Mouse (Mus musculus): ENCODE data around the gene Msh5.

Gene Msh5

GRCm38 (mm10) chr17:35046681-35047455, at the start of gene Msh5:
Gene Msh5 (minus strand): TSS chr17:35046745.
- peak; percentile 99 for DNase-seq

GRCm38 (mm10) chr17:35094475-35095365, 48.2 kb upstream of the Msh5 start:
- no peak for DNase-seq

GRCm38 (mm10) chr17:35092403-35093198, 46.1 kb upstream of the Msh5 start:
- no peak for DNase-seq

GRCm38 (mm10) chr17:35090166-35090932, 43.8 kb upstream of the Msh5 start:
- DNase-seq, result peak; percentile 68

GRCm38 (mm10) chr17:35088825-35089644, 42.5 kb upstream of the Msh5 start, which contains the start of gene Abhd16a:
Gene Abhd16a (plus strand): TSS chr17:35089263.
- DNase-seq, result peak; percentile 94

GRCm38 (mm10) chr17:35088151-35088550, 41.6 kb upstream of the Msh5 start:
- no peak for DNase-seq

GRCm38 (mm10) chr17:35085208-35085865, 38.8 kb upstream of the Msh5 start, which contains the start of gene Ly6g6f:
Gene Ly6g6f (minus strand): TSS chr17:35085610.
- DNase-seq, result no peak

- DNase-seq, result no peak
Measured at GRCm38 (mm10) chr17:35083929-35084497, 37.5 kb upstream of the Msh5 start.

- no peak for DNase-seq
Measured at GRCm38 (mm10) chr17:35082841-35083576, 36.5 kb upstream of the Msh5 start.

GRCm38 (mm10) chr17:35080710-35081109, 34.2 kb upstream of the Msh5 start:
- DNase-seq, result no peak

- DNase-seq, result no peak
Measured at GRCm38 (mm10) chr17:35080248-35080647, 33.7 kb upstream of the Msh5 start.

GRCm38 (mm10) chr17:35079778-35080177, 33.2 kb upstream of the Msh5 start:
- DNase-seq, result peak; percentile 85

GRCm38 (mm10) chr17:35077786-35078233, 31.3 kb upstream of the Msh5 start, which contains the start of gene Ly6g6d:
Gene Ly6g6d (minus strand): TSS chr17:35078065.
- peak; percentile 45 for DNase-seq

- no peak for DNase-seq
Measured at GRCm38 (mm10) chr17:35077285-35077684, 30.7 kb upstream of the Msh5 start.

- no peak for DNase-seq
Measured at GRCm38 (mm10) chr17:35076507-35077176, 30.1 kb upstream of the Msh5 start, which contains the start of gene Ly6g6e. Gene Ly6g6e (plus strand): TSS chr17:35076902.

GRCm38 (mm10) chr17:35074097-35074496, 27.6 kb upstream of the Msh5 start:
- no peak for DNase-seq

GRCm38 (mm10) chr17:35071454-35071853, 24.9 kb upstream of the Msh5 start:
- DNase-seq, result no peak

GRCm38 (mm10) chr17:35070556-35071229, 24.1 kb upstream of the Msh5 start:
- DNase-seq, result no peak

Data from liver (tissue).